Mouse (Mus musculus) CD4-positive, CD25-positive, alpha-beta regulatory T cell (primary cell): ENCODE measurements around the gene Acot7. TPM values are rescaled to one million over a fixed set of nuclear protein-coding genes. Genes with fewer than 3 reads are reported as not detected.

ENCODE experiments used
- polyA plus RNA-seq: library from polyadenylated mRNA; unstranded; fragments of 100-300 nt; shearing (Covaris generic); gene quantifications from one replicate; pipeline ENCODE4 v1.2.1, GENCODE M21; 2017

Gene Acot7
- polyA plus RNA-seq, result 68.7 TPM

DNA sequence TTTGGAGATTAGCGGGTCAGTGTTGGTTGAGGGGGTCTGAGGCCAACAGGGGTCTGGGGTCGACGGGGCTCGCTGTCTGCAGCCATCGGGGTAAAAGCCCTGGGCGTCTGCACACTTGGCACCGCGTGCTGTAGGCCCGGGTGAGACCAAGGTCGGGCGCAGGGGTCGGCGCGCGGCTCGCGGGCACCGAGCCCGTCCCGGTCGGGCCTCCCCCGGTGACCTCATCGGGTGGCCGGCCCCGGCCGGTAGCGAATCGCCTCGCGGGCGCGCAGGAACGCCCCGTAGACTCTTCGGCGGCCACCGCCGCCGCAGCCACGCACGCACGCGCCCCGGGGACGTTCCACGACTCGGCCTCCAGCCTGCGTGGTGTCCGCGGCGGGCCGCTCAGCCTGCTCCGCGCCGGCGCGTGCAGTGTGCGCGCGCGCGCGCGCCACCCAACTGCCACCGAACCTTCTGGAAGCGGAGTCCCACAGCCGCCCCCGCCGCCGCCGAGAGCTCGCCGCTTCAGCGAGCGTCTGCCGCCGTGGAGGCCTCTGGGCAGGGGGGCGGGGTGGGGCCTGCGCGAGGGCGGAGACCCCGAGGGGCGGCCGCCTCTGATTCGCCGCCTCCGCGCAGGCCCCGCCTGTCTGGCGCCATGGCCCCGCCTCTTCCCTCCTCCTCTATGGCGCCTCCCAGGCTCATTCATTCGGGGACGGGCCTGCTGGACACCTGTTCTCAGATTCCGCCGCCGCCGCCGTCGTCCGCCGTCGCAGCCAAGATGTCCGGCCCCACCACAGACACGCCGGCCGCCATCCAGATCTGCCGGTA is at the start of gene Acot7:
TSS of gene Acot7 (plus strand) at position 598 of the 807 bp plus-strand sequence.

GRCm38 (mm10) chr4:152151966-152152544 is 25.9 kb upstream of the Acot7 start, which contains the start of gene Espn:
Gene Espn, minus strand, starts transcription at chr4:152152371.

GRCm38 (mm10) chr4:152158585-152159284 is 19.2 kb upstream of the Acot7 start, which contains the start of gene Hes2:
Gene Hes2, plus strand, starts transcription at chr4:152158867.

GRCm38 (mm10) chr4:152273621-152274236 is 95.8 kb downstream of the Acot7 start, which contains the start of gene Gpr153:
Gene Gpr153, plus strand, starts transcription at chr4:152274232.

DNA sequence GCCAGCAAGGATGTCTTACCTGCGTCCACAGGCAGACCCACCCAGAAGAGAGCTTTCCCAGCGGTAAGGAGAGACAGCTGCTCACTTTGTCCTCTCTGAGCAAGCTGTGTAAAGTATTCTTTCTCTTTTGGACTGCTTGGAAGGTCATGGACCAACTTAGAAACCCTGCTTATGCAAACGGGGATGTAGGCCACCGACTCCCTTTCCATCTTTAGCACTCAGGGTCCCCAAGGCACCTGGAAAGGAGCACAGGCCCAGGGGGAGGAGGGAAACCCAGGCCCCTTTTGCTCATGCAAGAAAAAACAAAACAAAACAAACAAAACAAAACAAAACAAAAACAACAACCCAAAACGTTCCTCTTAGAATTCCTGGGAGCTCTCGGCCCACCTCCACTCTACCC is 113.6 kb downstream of the Acot7 start, which contains the start of gene Hes3:
TSS of gene Hes3 (minus strand) at position 101 of the 400 bp plus-strand sequence.

DNA sequence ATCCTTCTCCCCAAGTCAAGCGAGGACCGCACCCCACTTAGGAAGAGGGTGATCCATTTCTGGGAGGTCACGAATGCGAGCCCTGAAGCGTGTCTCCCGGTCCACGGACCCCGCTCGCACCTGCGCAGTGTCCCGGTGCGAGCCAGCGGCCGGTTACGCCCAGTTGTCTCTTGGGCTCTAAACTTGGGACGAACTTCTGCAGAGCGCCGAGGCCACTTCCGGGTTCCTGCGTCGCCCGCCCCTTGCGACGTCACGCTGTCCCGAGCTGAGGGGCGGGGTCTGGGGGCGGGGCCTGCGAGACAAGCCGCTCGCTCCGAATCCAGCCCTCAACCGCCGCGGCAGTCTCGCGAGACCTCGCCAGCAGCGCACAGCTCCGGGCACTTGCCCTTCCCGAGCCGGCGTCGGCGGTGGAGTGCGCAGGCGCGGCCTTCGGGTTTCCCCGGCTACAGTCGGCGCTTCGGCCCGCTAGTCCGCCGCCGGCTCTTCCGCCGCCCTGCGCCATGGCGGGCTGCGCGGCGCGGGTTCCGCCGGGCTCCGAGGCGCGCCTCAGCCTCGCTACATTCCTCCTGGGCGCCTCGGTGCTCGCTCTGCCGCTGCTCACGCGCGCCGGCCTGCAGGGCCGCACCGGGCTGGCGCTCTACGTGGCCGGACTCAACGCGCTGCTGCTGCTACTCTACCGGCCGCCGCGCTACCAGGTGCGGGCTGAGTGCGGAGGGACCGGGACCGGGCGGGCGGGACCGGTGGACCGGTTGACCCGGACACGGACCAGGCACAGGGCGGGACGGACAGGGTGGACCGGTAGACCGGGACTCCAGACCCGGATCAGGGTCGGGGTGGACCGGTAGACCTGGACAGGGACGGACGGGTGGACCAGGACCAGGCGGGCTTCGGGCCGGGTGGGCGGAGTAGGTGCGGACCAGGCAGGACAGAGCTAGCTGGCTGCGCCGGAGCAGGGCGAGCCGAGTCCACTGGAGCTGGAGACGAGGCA is 119.2 kb downstream of the Acot7 start, which contains the start of gene Icmt:
TSS of gene Icmt (plus strand) at position 354 of the 988 bp plus-strand sequence.

DNA sequence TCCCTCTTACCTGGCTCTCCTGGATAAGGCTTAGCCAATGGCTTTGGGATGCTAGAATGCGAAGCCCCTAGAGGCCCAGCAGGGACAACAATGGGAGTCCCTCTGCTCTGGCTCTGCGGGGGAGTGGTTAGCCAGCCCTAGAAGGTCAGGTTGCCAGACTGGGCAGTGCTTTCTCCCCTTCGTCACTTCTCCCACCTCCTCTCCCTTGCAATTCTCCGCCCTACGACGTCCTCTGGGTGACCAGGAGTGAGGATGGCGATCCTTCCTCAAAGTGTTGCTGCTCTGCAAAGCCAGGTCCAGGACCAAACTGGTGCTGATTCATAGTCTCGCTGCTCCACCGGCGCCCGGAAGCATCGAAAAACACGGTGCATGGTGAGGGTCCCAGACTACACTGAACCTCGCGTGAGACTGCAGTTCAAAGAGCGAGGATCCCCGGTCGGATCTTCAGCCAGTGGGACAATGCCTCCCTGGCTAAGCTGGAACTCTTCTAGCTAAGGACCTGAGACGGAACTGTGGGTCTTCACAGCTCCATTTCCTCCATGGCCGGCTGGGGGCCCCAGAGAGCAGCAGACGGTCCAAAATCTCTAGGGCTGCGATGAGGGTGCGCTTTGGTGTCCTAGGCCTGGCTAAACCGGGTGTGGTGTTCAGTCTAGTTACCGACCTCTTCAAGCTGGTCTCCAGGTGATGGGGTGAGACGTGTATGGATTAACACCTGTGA is 140.7 kb downstream of the Acot7 start, which contains the start of gene Rnf207:
TSS of gene Rnf207 (minus strand) at position 477 of the 718 bp plus-strand sequence.

Other genes starting within 250 kb of the Acot7 start
- gene Dnajc11, start 244.4 kb upstream of the Acot7 start, polyA plus RNA-seq, result 52.4 TPM
- 107 TPM for gene Thap3, start 189.1 kb upstream of the Acot7 start, polyA plus RNA-seq
- gene Phf13, start 181.9 kb upstream of the Acot7 start, polyA plus RNA-seq, result 15.8 TPM
- 21.9 TPM for gene Klhl21, start 169.3 kb upstream of the Acot7 start, polyA plus RNA-seq
- gene Zbtb48, start 150.5 kb upstream of the Acot7 start, polyA plus RNA-seq, result 32.0 TPM
- gene Tas1r1, start 139.6 kb upstream of the Acot7 start, polyA plus RNA-seq, result not detected
- 49.3 TPM for gene Nol9, start 138.8 kb upstream of the Acot7 start, polyA plus RNA-seq
- gene Plekhg5, start 105.6 kb upstream of the Acot7 start, polyA plus RNA-seq, result 8.7 TPM
- 212 TPM for gene Tnfrsf25, start 62.2 kb upstream of the Acot7 start, polyA plus RNA-seq
- 52.1 TPM for gene Espn, start 25.8 kb upstream of the Acot7 start, polyA plus RNA-seq
- gene Hes2, start 19.3 kb upstream of the Acot7 start, polyA plus RNA-seq, result not detected
- 0.20 TPM for gene Gpr153, start 96.1 kb downstream of the Acot7 start, polyA plus RNA-seq
- gene Hes3, start 113.5 kb downstream of the Acot7 start, polyA plus RNA-seq, result not detected
- 20.2 TPM for gene Icmt, start 119.1 kb downstream of the Acot7 start, polyA plus RNA-seq
- not detected for gene Rnf207, start 140.9 kb downstream of the Acot7 start, polyA plus RNA-seq
- gene Rpl22, start 147.6 kb downstream of the Acot7 start, polyA plus RNA-seq, result 441 TPM
- gene Chd5, start 160.5 kb downstream of the Acot7 start, polyA plus RNA-seq, result 0.08 TPM